Mouse (Mus musculus): ENCODE results near the gene Crispld2. TPM values are rescaled to one million over a fixed set of nuclear protein-coding genes. Genes with fewer than 3 reads are reported as not detected.
A peak's percentile ranks its signal among the peaks of the same experiment; 100 is the strongest.

The Crispld2 gene
- polyA plus RNA-seq, 1 experiment from 2014 or later: 2.3 TPM

GRCm38 (mm10) chr8:120017349-120017748 is 25.1 kb downstream of the Crispld2 start:
- H3K27me3 ChIP-seq (ENCODE audit: control insufficient read depth, insufficient read depth, low read length): no peaks in the 10 kb centered on the region
- no peak overlapping the region for H3K27ac ChIP-seq (ENCODE audit: low read depth, low read length)
- DNase-seq (ENCODE audit: low spot score, missing footprints): no peak
- no peak overlapping the region for H3K4me3 ChIP-seq (ENCODE audit: low read depth, low read length)
- WGBS: 93% methylated on average over 13 of the region's 13 CpGs
- no peaks in the 10 kb centered on the region for H3K36me3 ChIP-seq (ENCODE audit: control insufficient read depth, insufficient read depth, low read length)
- H3K9ac ChIP-seq (ENCODE audit: low read length): no peak overlapping the region
- no peak for ATAC-seq (ENCODE audit: low FRiP score)
- H3K4me1 ChIP-seq (ENCODE audit: control insufficient read depth, insufficient read depth, low read length): peaks cover 3% of the 10 kb centered on the region; the same call in 1 of the 2 replicates
- H3K9me3 ChIP-seq (ENCODE audit: control insufficient read depth, low read length): no peaks in the 10 kb centered on the region
- H3K4me2 ChIP-seq: no peak overlapping the region

DNA sequence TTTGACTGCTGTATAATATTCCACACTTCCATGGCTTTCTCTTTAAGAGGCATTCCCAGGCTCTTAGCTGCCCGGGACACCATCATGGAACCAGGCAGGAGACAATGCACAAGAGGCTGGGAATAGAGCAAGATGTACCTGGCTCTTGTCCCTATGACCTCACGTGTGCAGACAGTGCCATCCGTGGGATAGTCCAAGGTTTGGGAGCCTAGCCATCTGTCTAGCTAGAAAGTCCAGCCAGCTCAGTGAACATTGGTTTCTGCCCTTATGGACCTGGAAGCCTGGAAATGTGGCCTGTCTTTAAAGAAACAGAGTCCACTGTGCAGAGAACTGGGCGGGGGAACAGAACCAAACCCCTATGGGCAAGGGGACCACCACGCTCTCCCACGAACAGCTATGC is 25.5 kb downstream of the Crispld2 start:
- Histone ChIP-seq H3K4me1 (ENCODE audit: control insufficient read depth, insufficient read depth, low read length) (peaks cover 3% of the 10 kb centered on the region; the same call in 1 of the 2 replicates), H3K4me3 (ENCODE audit: low read depth, low read length) (no peak overlapping the region), H3K27me3 (ENCODE audit: control insufficient read depth, insufficient read depth, low read length) (no peaks in the 10 kb centered on the region), H3K36me3 (ENCODE audit: control insufficient read depth, insufficient read depth, low read length) (no peaks in the 10 kb centered on the region), H3K9ac (ENCODE audit: low read length) (no peak overlapping the region), H3K4me2 (no peak overlapping the region), H3K9me3 (ENCODE audit: control insufficient read depth, low read length) (no peaks in the 10 kb centered on the region), H3K27ac (ENCODE audit: low read depth, low read length) (no peak overlapping the region)
- 94% methylated on average over 6 of the region's 6 CpGs for WGBS
- DNase-seq (ENCODE audit: low spot score, missing footprints): no peak
- ATAC-seq (ENCODE audit: low FRiP score): no peak

DNA sequence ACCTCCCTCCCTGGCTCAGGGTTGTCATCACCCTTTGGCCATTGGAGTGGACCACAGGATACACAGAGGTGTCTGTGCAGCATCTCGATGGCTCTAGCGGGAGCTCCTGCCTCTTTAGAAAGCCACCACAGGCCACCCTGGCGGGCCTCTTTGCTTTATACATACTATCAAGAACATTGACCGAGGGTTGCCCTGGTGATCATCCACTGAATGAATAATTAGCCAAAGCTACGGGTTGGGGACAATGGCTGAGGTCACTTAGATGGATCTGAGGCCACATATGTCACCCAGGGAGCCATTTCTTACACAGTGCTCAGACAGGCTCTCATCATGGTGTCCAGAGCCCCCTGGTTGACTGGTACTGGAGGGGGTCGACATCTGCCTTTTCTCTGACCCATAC is 26.1 kb downstream of the Crispld2 start:
- no peaks in the 10 kb centered on the region for H3K27me3 ChIP-seq (ENCODE audit: control insufficient read depth, insufficient read depth, low read length)
- 31% methylated on average over 6 of the region's 6 CpGs for WGBS
- no peak overlapping the region for H3K4me2 ChIP-seq
- no peak overlapping the region for H3K9ac ChIP-seq (ENCODE audit: low read length)
- DNase-seq (ENCODE audit: low spot score, missing footprints) (no peak), ATAC-seq (ENCODE audit: low FRiP score) (0 out of 2 replicates have a peak, but pooled peaks have one; percentile 22)
- no peaks in the 10 kb centered on the region for H3K9me3 ChIP-seq (ENCODE audit: control insufficient read depth, low read length)
- no peak overlapping the region for H3K27ac ChIP-seq (ENCODE audit: low read depth, low read length)
- no peaks in the 10 kb centered on the region for H3K36me3 ChIP-seq (ENCODE audit: control insufficient read depth, insufficient read depth, low read length)
- no peak overlapping the region for H3K4me3 ChIP-seq (ENCODE audit: low read depth, low read length)
- peaks cover 3% of the 10 kb centered on the region; the same call in 1 of the 2 replicates for H3K4me1 ChIP-seq (ENCODE audit: control insufficient read depth, insufficient read depth, low read length)

GRCm38 (mm10) chr8:120019297-120019696 is 27.1 kb downstream of the Crispld2 start:
- H3K27ac ChIP-seq (ENCODE audit: low read depth, low read length): no peak overlapping the region
- peaks cover 3% of the 10 kb centered on the region; the same call in 1 of the 2 replicates for H3K4me1 ChIP-seq (ENCODE audit: control insufficient read depth, insufficient read depth, low read length)
- no peak overlapping the region for H3K4me3 ChIP-seq (ENCODE audit: low read depth, low read length)
- no peak overlapping the region for H3K9ac ChIP-seq (ENCODE audit: low read length)
- H3K4me2 ChIP-seq: no peak overlapping the region
- DNase-seq (ENCODE audit: low spot score, missing footprints): no peak
- WGBS: 86% methylated on average over 5 of the region's 5 CpGs
- H3K27me3 ChIP-seq (ENCODE audit: control insufficient read depth, insufficient read depth, low read length): no peaks in the 10 kb centered on the region
- no peaks in the 10 kb centered on the region for H3K9me3 ChIP-seq (ENCODE audit: control insufficient read depth, low read length)
- H3K36me3 ChIP-seq (ENCODE audit: control insufficient read depth, insufficient read depth, low read length): no peaks in the 10 kb centered on the region
- no peak for ATAC-seq (ENCODE audit: low FRiP score)

- 70% methylated on average over 7 of the region's 7 CpGs for WGBS
- no peaks in the 10 kb centered on the region for H3K9me3 ChIP-seq (ENCODE audit: control insufficient read depth, low read length)
- H3K36me3 ChIP-seq (ENCODE audit: control insufficient read depth, insufficient read depth, low read length): no peaks in the 10 kb centered on the region
- peaks cover 3% of the 10 kb centered on the region; the same call in 1 of the 2 replicates for H3K4me1 ChIP-seq (ENCODE audit: control insufficient read depth, insufficient read depth, low read length)
- H3K4me2 ChIP-seq: no peak overlapping the region
- no peak overlapping the region for H3K9ac ChIP-seq (ENCODE audit: low read length)
- no peaks in the 10 kb centered on the region for H3K27me3 ChIP-seq (ENCODE audit: control insufficient read depth, insufficient read depth, low read length)
- no peak overlapping the region for H3K4me3 ChIP-seq (ENCODE audit: low read depth, low read length)
- DNase-seq (ENCODE audit: low spot score, missing footprints): no peak
- no peak overlapping the region for H3K27ac ChIP-seq (ENCODE audit: low read depth, low read length)
- ATAC-seq (ENCODE audit: low FRiP score): no peak
Observed at GRCm38 (mm10) chr8:120020298-120020697, 28.1 kb downstream of the Crispld2 start.

- H3K9ac ChIP-seq (ENCODE audit: low read length): no peak overlapping the region
- 94% methylated on average over 5 of the region's 5 CpGs for WGBS
Observed at GRCm38 (mm10) chr8:120026199-120026598, 34.0 kb downstream of the Crispld2 start.

DNA sequence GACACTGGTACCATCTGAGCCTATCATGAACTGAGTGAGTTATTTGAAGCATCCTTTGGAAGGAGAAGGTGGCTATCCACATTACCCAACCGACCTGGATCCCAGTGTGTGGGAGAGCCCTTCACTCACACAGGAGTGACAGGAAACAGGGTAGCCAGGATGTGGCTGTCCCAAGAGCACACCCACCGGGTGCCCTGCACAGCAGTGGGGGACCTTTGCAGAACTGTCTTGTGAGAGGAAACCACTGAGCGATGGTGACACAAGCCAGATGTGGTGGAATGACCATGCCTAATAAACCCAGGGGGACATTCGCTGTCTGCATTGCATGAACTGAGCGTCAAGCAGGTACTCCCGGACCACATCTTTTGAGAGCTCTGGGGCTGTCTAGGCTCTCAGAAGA is 34.8 kb downstream of the Crispld2 start:
- 93% methylated on average over 6 of the region's 6 CpGs for WGBS
- Histone ChIP-seq H3K27ac (ENCODE audit: low read depth, low read length) (no peak overlapping the region), H3K27me3 (ENCODE audit: control insufficient read depth, insufficient read depth, low read length) (no peaks in the 10 kb centered on the region), H3K4me1 (ENCODE audit: control insufficient read depth, insufficient read depth, low read length) (no peaks in the 10 kb centered on the region), H3K4me3 (ENCODE audit: low read depth, low read length) (no peak overlapping the region), H3K4me2 (no peak overlapping the region), H3K36me3 (ENCODE audit: control insufficient read depth, insufficient read depth, low read length) (no peaks in the 10 kb centered on the region), H3K9ac (ENCODE audit: low read length) (no peak overlapping the region), H3K9me3 (ENCODE audit: control insufficient read depth, low read length) (no peaks in the 10 kb centered on the region)
- no peak for DNase-seq (ENCODE audit: low spot score, missing footprints)
- no peak for ATAC-seq (ENCODE audit: low FRiP score)

More at GRCm38 (mm10) chr8:120026199-120026598, 34.0 kb downstream of the Crispld2 start:
- Histone ChIP-seq H3K4me3 (ENCODE audit: low read depth, low read length) (no peak overlapping the region), H3K4me1 (ENCODE audit: control insufficient read depth, insufficient read depth, low read length) (no peaks in the 10 kb centered on the region), H3K4me2 (no peak overlapping the region), H3K36me3 (ENCODE audit: control insufficient read depth, insufficient read depth, low read length) (no peaks in the 10 kb centered on the region), H3K9me3 (ENCODE audit: control insufficient read depth, low read length) (no peaks in the 10 kb centered on the region), H3K27ac (ENCODE audit: low read depth, low read length) (no peak overlapping the region), H3K27me3 (ENCODE audit: control insufficient read depth, insufficient read depth, low read length) (no peaks in the 10 kb centered on the region)
- no peak for ATAC-seq (ENCODE audit: low FRiP score)
- DNase-seq (ENCODE audit: low spot score, missing footprints): no peak

DNA sequence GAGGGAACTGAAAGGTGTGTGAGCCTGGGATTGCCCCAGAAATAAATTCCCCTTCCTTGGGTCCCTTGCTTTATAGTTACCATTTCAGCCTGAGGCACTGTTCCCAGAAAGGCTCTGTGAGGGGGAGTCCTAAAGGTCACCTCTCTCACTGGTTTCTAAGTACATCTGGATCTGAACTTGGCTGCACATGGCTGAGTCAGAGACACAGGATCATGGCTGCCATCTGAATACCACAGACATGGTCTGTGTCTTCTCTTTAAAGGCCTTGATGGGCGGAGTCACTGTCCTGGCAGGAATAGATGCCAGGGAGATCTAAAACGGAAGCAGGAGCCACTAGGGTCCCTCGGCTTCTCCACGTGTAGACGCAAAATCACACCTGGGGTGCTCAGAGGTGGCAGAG is 38.2 kb downstream of the Crispld2 start:
- Histone ChIP-seq H3K9ac (ENCODE audit: low read length) (no peak overlapping the region), H3K4me1 (ENCODE audit: control insufficient read depth, insufficient read depth, low read length) (peaks cover 7% of the 10 kb centered on the region; the same call in 1 of the 2 replicates), H3K36me3 (ENCODE audit: control insufficient read depth, insufficient read depth, low read length) (no peaks in the 10 kb centered on the region), H3K27ac (ENCODE audit: low read depth, low read length) (no peak overlapping the region), H3K4me2 (no peak overlapping the region), H3K9me3 (ENCODE audit: control insufficient read depth, low read length) (no peaks in the 10 kb centered on the region), H3K27me3 (ENCODE audit: control insufficient read depth, insufficient read depth, low read length) (no peaks in the 10 kb centered on the region), H3K4me3 (ENCODE audit: low read depth, low read length) (no peak overlapping the region)
- DNase-seq (ENCODE audit: low spot score, missing footprints) (no peak), ATAC-seq (ENCODE audit: low FRiP score) (no peak)
- 79% methylated on average over 5 of the region's 5 CpGs for WGBS

DNA sequence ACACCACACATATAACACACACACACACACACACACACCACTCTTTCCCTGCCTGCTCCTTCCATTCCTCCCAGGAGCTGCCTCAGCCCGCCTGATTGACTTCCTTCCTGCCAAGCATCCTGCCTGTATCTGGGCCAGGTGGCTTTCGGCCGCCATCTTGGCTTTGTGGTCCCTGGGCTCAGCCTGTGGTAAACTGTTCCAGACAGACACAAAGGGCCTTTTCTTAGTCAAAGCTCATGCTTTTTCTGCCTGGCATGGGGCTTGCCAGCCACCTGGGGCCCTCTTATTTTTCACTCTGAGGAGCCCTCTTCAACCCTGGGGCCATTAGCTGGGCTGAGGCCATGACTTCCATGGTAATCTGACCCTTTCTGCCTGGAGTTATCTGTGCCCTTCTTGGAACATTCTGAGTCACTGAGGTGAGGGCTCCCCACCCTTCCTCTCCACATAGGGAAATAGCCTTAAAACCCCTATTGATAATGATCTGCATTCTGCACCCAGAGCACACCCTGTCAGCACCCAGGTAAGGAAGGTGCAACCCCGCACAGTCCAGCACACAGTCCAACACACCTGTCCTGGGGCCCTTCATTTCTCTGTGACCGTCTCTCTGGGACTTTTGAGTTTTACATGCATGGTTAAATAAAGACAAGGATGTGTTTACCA is 40.4 kb downstream of the Crispld2 start:
- H3K27ac ChIP-seq (ENCODE audit: low read depth, low read length): no peak overlapping the region
- no peak for DNase-seq (ENCODE audit: low spot score, missing footprints)
- peaks cover 13% of the 10 kb centered on the region for H3K4me1 ChIP-seq (ENCODE audit: control insufficient read depth, insufficient read depth, low read length)
- no peaks in the 10 kb centered on the region for H3K36me3 ChIP-seq (ENCODE audit: control insufficient read depth, insufficient read depth, low read length)
- H3K4me2 ChIP-seq: no peak overlapping the region
- no peak overlapping the region for H3K4me3 ChIP-seq (ENCODE audit: low read depth, low read length)
- H3K9ac ChIP-seq (ENCODE audit: low read length): no peak overlapping the region
- no peaks in the 10 kb centered on the region for H3K27me3 ChIP-seq (ENCODE audit: control insufficient read depth, insufficient read depth, low read length)
- no peaks in the 10 kb centered on the region for H3K9me3 ChIP-seq (ENCODE audit: control insufficient read depth, low read length)
- ATAC-seq (ENCODE audit: low FRiP score): no peak
- WGBS: 90% methylated on average over 5 of the region's 5 CpGs
